In the genomic region with DNA sequence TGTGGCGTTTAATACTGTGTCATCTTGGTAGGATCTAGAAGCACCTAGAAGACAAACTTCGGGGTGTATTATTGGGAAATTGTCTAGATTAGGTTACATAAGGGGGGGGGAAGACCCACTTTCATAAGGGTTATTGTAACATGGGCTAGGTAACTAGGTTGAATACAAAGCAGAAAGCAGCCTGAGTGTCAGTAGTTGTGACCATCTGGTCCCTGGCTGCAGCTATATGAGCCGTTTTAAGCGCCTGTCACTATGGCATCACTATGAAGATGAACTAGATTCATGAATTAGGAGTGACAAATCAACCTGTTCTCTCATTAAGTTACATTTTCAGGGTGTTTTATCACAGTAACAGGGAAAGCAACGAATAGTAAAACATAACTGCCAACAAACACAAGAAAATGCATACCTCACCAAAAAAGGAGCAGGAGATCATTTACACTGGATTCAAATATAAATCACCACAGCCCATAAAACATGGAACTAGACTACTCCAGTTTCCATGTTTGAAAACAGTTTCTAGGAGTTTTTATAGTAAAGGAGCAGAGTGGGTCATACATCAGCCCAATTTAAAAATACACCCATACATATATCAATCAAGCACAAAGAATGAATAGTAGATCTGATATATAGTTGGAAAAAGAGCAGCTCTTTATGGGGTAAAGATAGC, we compare ENCODE assay signal across 21 mouse cellular contexts.
DNase-seq lines count a peak whose midpoint lies in the region; ATAC-seq lines count a peak whose summit lies in the region.
"Had no signal": no experiment of that assay in that cellular context is flagged by ENCODE, and none has a peak within 500 bp of the region (broad histone marks: within the 10 kb centered on the region; RNA-seq: fewer than 3 reads in every experiment).

No protein-coding gene starts in this region.

- H3K36me3 ChIP-seq in kidney, embryonic 14.5 days (ENCODE audit: control insufficient read depth, insufficient read depth, low read length) = no peaks in the 10 kb centered on the region
- H3K36me3 ChIP-seq in kidney, embryonic 16.5 days (ENCODE audit: insufficient read depth, low read length) = no peaks in the 10 kb centered on the region
- H3K36me3 ChIP-seq: embryonic facial prominence, embryonic 13.5 days; embryonic facial prominence, embryonic 15.5 days; forebrain, embryonic 10.5 days; forebrain, embryonic 12.5 days had no signal

- ATAC-seq in kidney, embryonic 14.5 days (ENCODE audit: low FRiP score, low TSS enrichment) = peak; percentile 90
- ATAC-seq in kidney, embryonic 16.5 days (ENCODE audit: low FRiP score, low TSS enrichment) = peak; percentile 49; the same call in 1 of the 2 replicates
- ATAC-seq: forebrain, embryonic 14.5 days; forebrain, embryonic 16.5 days had no signal

- no peaks in the 10 kb centered on the region for H3K9me3 ChIP-seq in kidney, embryonic 14.5 days (ENCODE audit: control insufficient read depth, low read length)
- H3K9me3 ChIP-seq in kidney, embryonic 16.5 days (ENCODE audit: low read length) = no peaks in the 10 kb centered on the region
- H3K9me3 ChIP-seq: embryonic facial prominence, embryonic 13.5 days; embryonic facial prominence, embryonic 15.5 days; forebrain, embryonic 10.5 days; forebrain, embryonic 12.5 days had no signal

- H3K27me3 ChIP-seq in kidney, embryonic 14.5 days (ENCODE audit: control insufficient read depth, insufficient read depth, low read length) = no peaks in the 10 kb centered on the region
- no peaks in the 10 kb centered on the region for H3K27me3 ChIP-seq in kidney, embryonic 16.5 days (ENCODE audit: insufficient read depth, low read length)
- H3K27me3 ChIP-seq: embryonic facial prominence, embryonic 13.5 days; embryonic facial prominence, embryonic 15.5 days; forebrain, embryonic 12.5 days had no signal

- no peak overlapping the region for H3K4me3 ChIP-seq in kidney, embryonic 14.5 days (ENCODE audit: low read length)
- no peak overlapping the region for H3K4me3 ChIP-seq in kidney, embryonic 16.5 days (ENCODE audit: low read length)
- H3K4me3 ChIP-seq: embryonic facial prominence, embryonic 13.5 days; embryonic facial prominence, embryonic 15.5 days; erythroblast, embryonic 14.5 days; forebrain, embryonic 10.5 days; forebrain, embryonic 12.5 days had no signal

- 42% methylated on average over 5 of the region's 5 CpGs for WGBS in kidney, embryonic 14.5 days
- WGBS in kidney, embryonic 16.5 days = 35% methylated on average over 5 of the region's 5 CpGs

- no peak overlapping the region for H3K4me2 ChIP-seq in kidney, embryonic 14.5 days (replicated peaks; ENCODE audit: low read depth, low read length)
- H3K4me2 ChIP-seq in kidney, embryonic 16.5 days (replicated peaks; ENCODE audit: low read depth, low read length) = no peak overlapping the region
- H3K4me2 ChIP-seq: embryonic facial prominence, embryonic 13.5 days; embryonic facial prominence, embryonic 15.5 days; forebrain, embryonic 12.5 days had no signal

- DNase-seq in kidney, postnatal 14 days = no peak
- DNase-seq in kidney, adult 9 months = no peak
- DNase-seq: adrenal gland, adult 2 months; adrenal gland, postnatal 10 days; adrenal gland, postnatal 25 days; cerebellum, adult 11 months; cerebellum, adult 18-20 months; cerebellum, adult 8-10 months; cerebellum, adult 9-11 months; cerebellum, postnatal 14 days; cerebellum, postnatal 36 days; embryo, embryonic 11 days had no signal

- H3K9ac ChIP-seq in kidney, embryonic 14.5 days (ENCODE audit: low read depth, low read length) = no peak overlapping the region
- H3K9ac ChIP-seq in kidney, embryonic 16.5 days (replicated peaks; ENCODE audit: low read length) = no peak overlapping the region
- H3K9ac ChIP-seq: embryonic facial prominence, embryonic 13.5 days; embryonic facial prominence, embryonic 15.5 days; forebrain, embryonic 12.5 days had no signal

- H3K27ac ChIP-seq in kidney, embryonic 14.5 days (ENCODE audit: low read depth, low read length) = no peak overlapping the region
- H3K27ac ChIP-seq in kidney, embryonic 16.5 days (ENCODE audit: low read length) = no peak overlapping the region
- H3K27ac ChIP-seq: embryonic facial prominence, embryonic 13.5 days; embryonic facial prominence, embryonic 15.5 days; forebrain, embryonic 10.5 days; forebrain, embryonic 12.5 days had no signal

- no peaks in the 10 kb centered on the region for H3K4me1 ChIP-seq in kidney, embryonic 14.5 days (ENCODE audit: control insufficient read depth, insufficient read depth, low read length)
- H3K4me1 ChIP-seq in kidney, embryonic 16.5 days (ENCODE audit: insufficient read depth, low read length) = no peaks in the 10 kb centered on the region
- H3K4me1 ChIP-seq: embryonic facial prominence, embryonic 13.5 days; embryonic facial prominence, embryonic 15.5 days; forebrain, embryonic 10.5 days; forebrain, embryonic 12.5 days had no signal
